In the genomic region with DNA sequence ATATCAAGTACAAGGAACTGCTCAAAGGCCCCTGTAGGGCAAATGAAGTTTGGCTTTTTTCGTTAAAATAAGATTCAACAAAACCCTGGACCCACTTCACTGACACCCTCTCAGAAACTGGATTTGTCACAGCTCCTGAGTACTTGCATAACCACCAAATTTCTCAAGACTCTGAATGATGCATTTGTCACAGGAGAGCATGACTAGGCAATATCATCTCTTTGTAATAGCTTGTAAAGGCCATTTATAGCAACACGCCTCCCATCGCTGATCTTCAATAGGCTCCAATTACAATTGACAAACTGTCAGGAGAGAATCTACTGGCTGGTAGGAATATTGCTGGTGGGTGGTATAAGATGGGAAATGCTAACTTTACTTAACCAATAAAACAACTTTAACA, we compare ENCODE assay signal across 26 mouse cellular contexts.
"Had no signal": no experiment of that assay in that cellular context is flagged by ENCODE, and none has a peak within 500 bp of the region (broad histone marks: within the 10 kb centered on the region; RNA-seq: fewer than 3 reads in every experiment).

No protein-coding gene starts in this region.

- H3K4me1 ChIP-seq: heart, embryonic 10.5 days; heart, embryonic 12.5 days; hindbrain, embryonic 10.5 days; hindbrain, embryonic 12.5 days; intestine, embryonic 15.5 days; limb, embryonic 10.5 days; limb, embryonic 12.5 days; liver, embryonic 13.5 days had no signal

- H3K36me3 ChIP-seq: heart, embryonic 10.5 days; heart, embryonic 12.5 days; hindbrain, embryonic 10.5 days; hindbrain, embryonic 12.5 days; intestine, embryonic 15.5 days; limb, embryonic 10.5 days; limb, embryonic 12.5 days; liver, embryonic 13.5 days had no signal

- H3K27me3 ChIP-seq: heart, embryonic 12.5 days; hindbrain, embryonic 12.5 days; intestine, embryonic 15.5 days; limb, embryonic 12.5 days; liver, embryonic 13.5 days had no signal

- H3K9me3 ChIP-seq: heart, embryonic 10.5 days; heart, embryonic 12.5 days; hindbrain, embryonic 10.5 days; hindbrain, embryonic 12.5 days; intestine, embryonic 15.5 days; limb, embryonic 10.5 days; liver, embryonic 13.5 days had no signal

- H3K4me3 ChIP-seq: heart, embryonic 10.5 days; heart, embryonic 12.5 days; hindbrain, embryonic 10.5 days; hindbrain, embryonic 12.5 days; intestine, embryonic 15.5 days; layer of hippocampus, adult 2 months; left cerebral cortex, adult 2 months; limb, embryonic 10.5 days; limb, embryonic 12.5 days; liver, embryonic 13.5 days had no signal

- H3K27ac ChIP-seq: heart, embryonic 10.5 days; hindbrain, embryonic 10.5 days; hindbrain, embryonic 12.5 days; hindbrain, embryonic 14.5 days; intestine, embryonic 15.5 days; layer of hippocampus, adult 2 months; left cerebral cortex, adult 2 months; limb, embryonic 10.5 days; limb, embryonic 12.5 days; liver, embryonic 13.5 days had no signal

- H3K9ac ChIP-seq: heart, embryonic 12.5 days; hindbrain, embryonic 12.5 days; hindbrain, embryonic 14.5 days; intestine, embryonic 15.5 days; limb, embryonic 12.5 days; liver, embryonic 13.5 days had no signal

- ATAC-seq: hindbrain, embryonic 16.5 days; inflammation-experienced regulatory T-cells, adult 6 months; intestine, embryonic 15.5 days; intestine, postnatal 0 days had no signal

- H3K4me2 ChIP-seq: heart, embryonic 12.5 days; hindbrain, embryonic 12.5 days; hindbrain, embryonic 14.5 days; intestine, embryonic 15.5 days; limb, embryonic 12.5 days; liver, embryonic 11.5 days; liver, embryonic 13.5 days had no signal

- DNase-seq: gastrocnemius, postnatal 14 days; gastrocnemius, postnatal 36 days; heart, adult 18-20 months; heart, postnatal 10 days; heart, postnatal 4 days; kidney, adult 18-20 months; kidney, adult 8-10 months; kidney, postnatal 10 days; kidney, postnatal 25 days; kidney, postnatal 4 days; liver; liver, embryonic 13.5 days had no signal
